Mouse (Mus musculus) heart, postnatal 4 days (tissue): ENCODE measurements around the gene Sox10. TPM values are rescaled to one million over a fixed set of nuclear protein-coding genes. Genes with fewer than 3 reads are reported as not detected.

Experiments
- DNase-seq: peaks from one replicate; pipeline ENCODE4 v3.0.0; 2021
- total RNA-seq, 2 experiments: library from RNA; stranded (reverse); gene quantifications; 2 replicates each; pipeline ENCODE4 v1.2.3; 2021

Sox10 gene
- total RNA-seq, 2 experiments from 2014 or later, result 0.55 to 0.90 TPM

DNA sequence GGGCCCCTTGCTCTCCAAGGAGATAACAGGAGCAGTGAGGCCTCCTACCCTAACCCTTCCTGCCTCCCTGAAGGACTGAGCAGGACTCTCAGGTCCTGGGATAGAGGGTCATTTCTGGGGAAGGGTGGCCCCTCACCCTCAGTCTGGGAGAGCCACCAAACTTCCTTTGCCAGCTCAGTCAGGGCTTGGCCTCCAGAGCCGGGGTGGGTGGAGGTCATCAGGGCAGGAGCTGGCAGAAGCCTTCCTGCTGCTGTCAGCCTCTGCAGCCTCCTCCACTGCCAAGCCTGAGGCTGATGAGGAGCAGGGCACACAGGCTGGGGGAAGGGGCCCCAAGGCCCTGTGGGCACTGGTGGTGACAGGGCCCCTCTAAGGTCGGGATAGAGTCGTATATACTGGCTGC, 9.5 kb downstream of the Sox10 start:
- no peak for DNase-seq

DNA sequence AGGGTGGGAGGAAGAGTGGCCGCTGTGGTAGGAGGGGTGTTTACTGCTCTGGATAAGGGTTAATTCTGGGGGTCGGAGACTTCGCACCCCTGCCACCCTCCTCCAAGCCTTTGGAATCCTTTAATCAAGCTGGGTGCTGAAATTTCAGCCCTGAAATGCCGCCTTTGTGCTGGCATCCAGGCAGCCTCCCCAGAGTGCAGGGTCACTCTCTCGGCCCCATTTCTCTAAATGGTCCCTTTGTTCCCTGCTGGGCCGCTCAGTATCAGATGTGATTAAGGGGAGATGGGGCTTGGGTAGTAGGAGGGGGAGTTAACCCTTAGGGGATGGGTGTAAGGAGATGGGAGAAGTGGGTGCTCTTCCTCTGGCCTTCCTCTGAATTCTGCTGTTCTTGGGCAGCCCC, 12.3 kb downstream of the Sox10 start:
- no peak for DNase-seq

DNA sequence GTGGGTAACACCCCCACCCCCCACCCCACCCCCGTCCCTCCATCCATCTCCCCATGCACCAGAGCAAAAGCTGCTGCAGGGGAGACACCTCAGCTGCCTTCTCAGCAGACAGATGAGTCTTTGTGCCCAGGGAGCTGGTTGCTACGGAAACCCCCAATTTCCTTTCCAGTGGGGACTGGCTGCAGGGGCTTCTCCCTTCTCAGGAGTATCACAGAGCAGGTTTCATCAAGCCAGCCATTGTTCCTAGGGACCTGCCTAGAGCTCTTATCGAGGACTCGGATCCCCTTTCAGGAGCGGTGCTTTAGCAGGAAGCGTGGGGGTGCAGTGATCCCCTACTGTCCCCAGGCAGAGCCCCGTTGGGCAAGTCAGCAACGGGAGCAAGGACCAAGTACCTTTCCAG, 13.2 kb downstream of the Sox10 start:
- DNase-seq, result no peak

DNA sequence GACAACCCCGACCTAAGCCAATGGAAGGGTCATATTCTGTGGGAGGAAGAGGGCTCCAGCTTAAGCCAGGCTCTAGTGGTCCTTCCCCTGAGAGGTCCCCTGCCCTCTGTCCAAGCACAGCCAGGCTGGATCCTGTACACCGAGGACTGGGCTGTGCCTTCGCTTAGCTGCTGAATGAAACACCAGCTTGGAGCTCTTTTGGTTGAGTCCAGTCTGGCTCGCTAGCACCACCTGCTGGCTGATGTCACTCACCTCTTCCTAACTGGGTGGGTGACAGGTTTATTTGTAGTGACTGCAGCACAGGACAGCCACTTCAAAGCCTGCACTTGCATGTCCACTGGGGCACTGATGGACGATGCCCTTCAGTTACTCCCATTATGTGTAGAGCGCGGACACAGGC, 16.5 kb downstream of the Sox10 start:
- DNase-seq, result peak; percentile 94

DNA sequence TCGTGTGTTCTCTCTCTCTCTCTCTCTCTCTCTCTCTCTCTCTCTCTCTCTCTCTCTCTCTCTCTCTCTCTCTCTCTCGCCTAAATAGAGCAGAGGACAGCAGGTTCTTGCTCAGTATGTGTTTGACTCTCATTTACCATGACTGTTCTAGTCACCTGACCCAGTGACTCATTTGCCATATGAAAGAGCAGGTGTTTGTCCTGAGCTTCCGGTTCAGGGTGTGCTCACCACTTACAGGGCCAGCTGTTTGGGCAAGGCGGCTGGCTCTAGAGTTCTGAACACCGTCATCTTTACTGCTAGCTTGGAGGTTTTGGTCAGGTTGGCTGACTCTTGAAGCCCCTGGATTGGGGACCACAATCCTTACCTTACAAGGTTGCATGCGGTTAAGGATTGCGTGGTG, 19.5 kb downstream of the Sox10 start:
- DNase-seq, result no peak

DNA sequence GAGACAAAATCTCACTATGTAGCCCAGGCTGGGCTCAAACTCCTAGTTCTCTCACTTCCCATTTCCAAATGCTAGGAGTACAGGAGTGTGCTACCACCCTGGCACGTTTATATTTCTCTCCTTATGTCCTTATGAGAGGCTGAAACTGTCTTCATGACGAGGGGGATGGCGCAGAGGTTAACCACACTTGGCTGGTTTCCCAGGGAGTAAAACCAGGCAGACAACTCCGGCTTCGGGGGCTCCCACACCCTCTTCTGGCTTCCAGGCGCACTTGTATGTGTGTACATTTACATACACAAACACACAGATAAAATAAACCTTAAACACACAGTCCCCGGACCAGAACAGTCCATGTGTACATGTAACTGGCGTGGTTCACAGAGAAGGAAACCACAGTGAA, 21.0 kb downstream of the Sox10 start:
- DNase-seq, result no peak

DNA sequence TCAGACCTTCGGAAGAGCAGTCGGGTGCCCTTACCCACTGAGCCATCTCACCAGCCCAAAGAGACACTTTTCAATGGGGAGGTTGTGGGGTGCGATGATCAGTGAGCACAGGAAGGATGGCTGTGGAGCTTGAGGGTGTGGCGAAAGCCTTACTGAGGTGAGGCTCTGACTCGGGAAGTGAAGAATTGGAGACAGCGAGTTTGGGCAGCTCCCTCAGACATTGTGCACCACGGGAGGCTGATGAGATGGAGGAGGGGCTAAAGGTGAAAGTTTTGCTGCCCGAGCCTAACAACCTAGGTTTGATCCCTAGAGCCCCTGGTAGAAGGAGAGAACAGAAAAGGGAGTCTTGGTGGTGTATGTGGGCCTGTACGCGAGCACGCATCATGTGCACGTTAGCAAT, 21.7 kb downstream of the Sox10 start:
- no peak for DNase-seq

DNA sequence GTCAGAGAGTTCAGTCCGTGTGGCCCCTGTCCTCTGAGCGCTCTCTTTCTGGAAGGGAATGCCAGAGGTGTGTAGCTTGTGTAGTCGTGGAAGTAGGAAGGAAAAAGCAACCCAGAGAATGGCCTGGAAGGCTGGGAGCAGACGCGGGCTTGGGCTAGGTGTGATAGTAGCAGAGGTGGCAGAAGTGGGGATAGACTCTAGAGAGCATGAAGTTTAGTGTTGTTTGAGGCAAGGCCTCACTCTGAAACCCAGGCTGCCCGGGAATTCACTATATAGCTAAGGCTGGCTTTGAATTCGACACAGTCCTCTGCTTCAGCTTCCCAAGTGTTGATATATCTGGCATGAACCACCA, 23.5 kb downstream of the Sox10 start:
- no peak for DNase-seq

DNA sequence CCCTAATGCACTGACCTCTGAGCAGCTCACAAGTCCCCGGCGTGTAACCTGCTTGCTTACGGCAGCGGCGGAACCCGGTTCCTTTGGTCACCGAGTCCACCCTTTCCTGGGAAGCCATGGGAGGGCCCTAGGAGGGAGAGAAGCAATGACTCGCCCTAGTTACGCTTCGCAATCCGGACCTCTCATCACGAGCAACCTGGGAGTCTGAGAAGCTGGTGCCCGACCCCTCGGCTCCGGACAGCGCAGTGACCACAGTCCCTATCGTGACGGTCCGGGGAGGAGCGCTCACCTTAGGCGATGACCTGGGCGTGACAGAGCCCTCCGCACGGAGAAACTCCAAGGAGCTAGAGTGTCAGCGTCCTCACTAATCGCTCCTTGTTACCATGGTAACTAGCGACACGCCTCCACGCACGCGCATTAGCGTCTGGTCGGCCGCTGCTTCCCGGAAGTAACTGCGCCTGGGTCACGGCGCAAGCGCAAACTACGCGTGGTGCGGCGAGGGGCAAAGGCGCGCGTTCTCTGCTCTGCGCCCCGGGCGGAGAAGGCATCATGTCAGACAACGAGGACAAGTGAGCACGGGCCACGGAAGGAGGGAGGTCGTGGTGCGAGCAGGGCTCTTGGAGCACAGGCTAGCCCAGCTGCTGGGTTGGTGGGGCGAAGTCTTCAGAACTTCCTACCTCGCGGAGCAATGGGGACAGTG, 24.0 kb downstream of the Sox10 start, which contains the start of the genes Polr2f and 1700088E04Rik:
Polr2f (plus strand) TSS at position 144 of the 700 bp plus-strand sequence.
1700088E04Rik (minus strand) TSS at position 388 of the 700 bp plus-strand sequence.
- peak; percentile 97 for DNase-seq

DNA sequence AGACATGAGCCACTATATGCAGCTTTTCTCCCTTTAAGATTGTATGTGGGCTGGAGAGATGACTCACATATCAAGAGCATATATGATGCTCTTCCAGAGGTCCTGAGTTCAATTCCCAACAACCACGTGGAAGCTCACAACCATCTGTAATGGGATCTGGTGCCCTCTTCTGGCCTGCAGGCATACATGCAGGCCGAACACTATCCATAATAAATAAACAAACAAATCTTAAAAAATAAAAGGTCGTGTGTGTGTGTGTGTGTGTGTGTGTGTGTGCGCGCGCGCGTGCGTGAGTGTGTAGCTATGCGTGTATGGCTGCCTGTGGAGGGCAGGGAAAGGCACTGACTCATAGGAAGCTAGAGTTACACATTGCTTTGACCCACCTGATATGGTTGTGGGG, 25.4 kb downstream of the Sox10 start:
- DNase-seq, result no peak

DNA sequence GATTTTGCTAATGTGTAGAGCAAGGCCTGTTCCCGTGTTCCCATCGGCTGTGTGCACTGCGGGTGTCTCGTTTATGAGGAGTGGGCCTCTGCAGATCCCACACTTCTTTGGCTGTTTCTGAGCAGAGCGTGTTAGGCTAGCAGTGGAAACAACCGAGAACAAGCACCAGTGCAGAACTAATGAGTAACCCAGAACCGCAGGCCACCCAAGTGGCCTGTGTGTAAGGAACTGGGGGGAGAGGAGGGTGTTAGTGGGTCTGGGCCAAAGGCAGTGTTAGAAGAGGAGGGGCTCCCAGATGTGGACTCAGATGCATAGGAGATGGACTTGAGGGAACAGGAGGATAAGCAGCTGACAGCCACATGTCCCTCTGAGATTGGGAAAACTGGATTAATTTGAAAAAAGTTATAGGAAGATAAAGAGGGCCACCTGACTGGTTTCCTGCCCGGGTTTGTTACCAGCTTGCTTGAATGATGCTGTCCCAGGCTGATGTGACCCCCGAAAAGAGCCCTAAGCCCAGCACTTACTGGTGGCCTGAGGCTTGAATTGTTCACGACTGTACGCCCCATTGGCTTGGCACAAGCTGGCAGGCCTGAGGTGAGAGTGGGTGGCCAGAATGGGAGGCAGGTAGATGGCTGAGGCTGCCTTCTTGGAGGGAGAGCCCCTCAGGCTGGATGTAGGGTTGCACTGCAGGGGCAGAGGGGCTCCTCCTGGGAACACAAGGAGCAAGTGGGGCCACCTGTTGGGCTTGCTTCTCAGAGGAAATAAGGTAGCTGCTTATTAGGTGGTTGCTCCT, 29.1 kb downstream of the Sox10 start:
- no peak for DNase-seq

DNA sequence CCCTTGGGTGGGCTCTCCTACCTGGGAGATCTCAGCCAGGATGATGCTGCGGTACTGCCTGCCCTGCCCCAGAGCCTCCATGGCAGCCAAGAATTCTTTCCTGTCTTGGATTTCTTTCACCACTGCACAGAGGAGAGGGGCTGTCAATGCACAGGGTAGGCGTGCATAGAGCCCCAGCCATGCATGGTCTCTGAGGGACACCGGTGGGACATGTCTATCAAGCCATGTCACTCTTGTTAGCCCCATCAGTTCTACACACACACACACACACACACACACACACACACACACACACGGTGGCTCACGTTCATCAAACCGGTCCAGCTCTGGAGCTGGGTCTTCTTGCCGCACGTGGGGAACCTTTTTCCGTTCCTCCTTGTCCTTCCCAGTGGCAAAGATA, 29.7 kb downstream of the Sox10 start:
- DNase-seq, result no peak

DNA sequence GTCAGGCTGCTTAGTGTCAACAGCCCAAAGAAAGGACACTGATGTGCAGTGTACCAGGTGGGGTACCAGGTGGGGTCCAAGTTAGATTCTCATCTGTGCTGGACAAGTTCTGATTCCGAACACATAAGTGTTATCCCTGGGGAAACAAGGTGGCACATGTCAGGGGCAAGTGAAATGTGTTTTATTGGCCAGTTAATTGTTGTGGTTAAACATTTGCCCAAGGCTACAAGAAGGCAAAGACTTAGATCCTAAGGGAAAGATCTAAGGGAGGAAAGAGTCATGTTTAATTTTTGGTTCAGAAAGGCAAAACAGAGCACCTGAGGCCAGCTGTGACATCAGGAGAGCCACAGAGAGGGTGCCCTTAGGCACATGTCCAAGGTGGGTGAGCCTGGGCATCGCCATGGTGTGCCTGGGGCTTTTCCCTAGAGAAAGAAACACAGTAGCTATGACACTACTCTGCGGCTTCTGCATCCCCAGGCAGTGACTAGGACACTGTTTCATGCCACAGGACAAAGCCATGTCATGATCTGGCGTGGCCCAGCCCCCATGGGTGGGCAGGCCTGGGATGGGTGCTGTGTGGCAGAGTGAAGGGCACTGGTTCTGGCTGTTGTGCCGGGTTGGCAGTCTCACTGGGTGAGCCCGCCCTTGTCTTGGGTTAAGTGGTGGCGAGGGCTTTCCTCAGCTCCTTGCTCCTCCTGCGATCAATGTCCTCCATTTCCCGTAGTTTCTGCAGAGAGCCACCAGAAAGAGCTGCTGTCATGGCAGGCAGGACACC, 30.4 kb downstream of the Sox10 start:
- no peak for DNase-seq

DNA sequence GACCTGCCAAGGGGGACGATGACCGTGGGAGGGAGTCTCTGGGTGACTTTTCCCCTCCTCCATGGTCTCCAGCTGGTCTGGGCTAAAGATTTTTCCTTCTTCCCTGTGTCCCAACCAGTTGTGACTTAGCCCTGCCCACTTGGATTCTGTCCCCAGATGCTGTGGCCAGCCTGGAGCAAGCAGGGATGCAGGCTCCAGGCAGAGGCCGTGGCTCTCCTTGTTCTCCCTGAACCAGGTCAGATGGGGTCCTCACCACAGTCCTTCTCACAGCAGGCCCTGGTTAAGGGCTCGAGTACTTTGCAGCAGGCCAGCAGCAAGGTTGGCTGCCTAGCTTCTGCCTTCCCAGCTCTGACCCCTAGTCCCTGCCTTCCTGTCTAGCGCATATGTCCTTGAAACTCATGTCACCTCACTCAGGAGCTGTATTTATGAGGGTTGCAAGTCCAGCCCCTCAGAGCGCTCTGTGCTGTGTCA, 31.8 kb downstream of the Sox10 start:
- DNase-seq, result peak; percentile 63

DNA sequence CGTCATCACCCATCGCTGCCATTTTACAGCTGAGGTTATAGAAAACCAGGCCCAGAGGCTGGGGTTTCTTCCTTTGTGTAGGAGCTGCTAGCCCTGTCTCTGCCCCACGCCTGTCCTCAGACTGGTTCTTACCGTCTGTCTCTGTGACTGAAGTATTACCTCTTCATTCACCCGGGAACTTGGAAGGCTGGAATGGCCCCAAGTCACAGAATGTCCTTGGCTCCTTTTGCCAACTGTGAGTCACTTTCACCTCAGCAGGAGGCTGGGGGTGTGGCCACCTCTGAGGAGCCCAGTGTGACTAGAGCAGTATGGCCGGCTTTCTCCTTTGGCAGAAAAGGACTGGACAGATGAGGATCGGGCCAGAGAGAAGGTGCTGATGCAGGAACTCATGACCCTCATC, 33.6 kb downstream of the Sox10 start:
- DNase-seq, result peak; percentile 78

DNA sequence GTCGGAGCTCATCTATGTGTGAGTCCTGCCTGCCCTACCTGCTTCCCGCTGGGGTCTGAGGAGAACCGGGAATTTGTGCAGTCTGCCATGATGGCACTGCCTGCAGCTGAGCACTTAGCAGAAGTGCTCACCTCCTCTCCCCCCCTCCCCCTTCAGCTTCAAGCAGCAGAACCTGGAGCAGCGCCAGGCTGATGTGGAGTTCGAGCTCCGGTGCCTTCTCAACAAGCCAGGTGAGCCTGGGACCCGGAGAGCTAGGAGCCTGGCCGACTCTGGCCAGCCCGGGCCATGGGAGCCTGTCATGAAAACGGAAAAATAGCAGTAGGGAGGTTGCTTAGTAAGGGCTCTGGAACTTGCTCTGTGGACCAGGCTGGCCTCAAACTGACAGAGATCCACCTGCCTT, 34.3 kb downstream of the Sox10 start:
- no peak for DNase-seq

DNA sequence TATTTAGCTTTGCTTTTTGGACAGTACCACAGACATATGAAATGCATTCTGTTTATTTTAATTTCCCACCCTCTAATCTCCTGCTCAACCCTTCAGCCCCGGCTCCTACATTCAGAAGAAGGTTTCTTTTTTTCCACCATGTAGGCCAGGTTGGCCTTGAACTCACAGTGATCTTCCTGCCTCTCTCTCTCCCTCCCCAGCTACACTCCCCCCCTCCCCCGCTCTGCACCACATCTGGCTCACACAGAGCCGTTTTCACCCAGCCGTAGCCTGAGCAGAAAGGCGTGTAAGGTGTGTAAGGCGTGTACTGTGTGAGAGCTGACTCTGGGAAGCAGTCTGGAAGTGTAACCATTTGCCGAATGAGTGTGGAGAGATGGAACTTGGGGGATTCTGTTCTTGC, 35.7 kb downstream of the Sox10 start:
- DNase-seq, result no peak

DNA sequence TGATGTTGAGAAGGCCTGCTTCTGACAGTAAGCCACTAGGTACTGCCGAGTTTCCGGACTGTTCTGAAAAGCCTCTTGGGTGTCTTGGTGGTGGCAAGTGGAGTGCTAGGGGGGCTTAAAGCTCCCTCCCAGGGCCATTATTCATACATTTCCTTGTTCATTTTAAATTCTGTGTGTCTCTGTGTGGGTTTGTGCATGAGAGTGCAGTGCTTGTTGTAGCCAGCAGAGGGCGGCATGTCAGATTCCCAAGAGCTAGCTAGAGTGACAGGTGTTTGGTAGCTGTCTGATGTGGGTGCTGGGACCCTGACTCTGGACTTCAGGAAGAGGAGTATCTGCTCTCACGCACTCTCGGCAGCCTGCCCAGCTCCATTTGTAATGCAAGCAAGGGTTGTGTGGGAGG, 36.8 kb downstream of the Sox10 start:
- no peak for DNase-seq

DNA sequence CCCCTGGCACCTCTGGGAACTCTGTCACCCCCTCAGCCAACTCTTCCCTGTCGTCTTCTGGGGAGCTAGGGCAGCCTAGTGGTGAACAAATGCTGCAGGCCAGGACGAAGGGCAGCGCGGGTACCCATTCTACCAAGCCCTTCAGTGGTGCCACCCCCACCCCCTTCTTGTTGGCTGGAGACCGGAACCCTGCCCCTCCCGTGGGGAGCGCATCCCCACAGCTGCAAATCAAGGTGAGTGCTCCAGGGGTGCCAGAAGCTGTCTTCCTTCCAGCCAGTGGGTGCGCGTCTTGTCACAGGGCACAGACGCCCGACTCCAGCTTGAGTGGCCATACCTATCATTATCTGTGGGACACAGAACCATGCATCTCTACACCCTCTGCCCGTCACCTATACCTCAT, 37.9 kb downstream of the Sox10 start:
- DNase-seq, result no peak

DNA sequence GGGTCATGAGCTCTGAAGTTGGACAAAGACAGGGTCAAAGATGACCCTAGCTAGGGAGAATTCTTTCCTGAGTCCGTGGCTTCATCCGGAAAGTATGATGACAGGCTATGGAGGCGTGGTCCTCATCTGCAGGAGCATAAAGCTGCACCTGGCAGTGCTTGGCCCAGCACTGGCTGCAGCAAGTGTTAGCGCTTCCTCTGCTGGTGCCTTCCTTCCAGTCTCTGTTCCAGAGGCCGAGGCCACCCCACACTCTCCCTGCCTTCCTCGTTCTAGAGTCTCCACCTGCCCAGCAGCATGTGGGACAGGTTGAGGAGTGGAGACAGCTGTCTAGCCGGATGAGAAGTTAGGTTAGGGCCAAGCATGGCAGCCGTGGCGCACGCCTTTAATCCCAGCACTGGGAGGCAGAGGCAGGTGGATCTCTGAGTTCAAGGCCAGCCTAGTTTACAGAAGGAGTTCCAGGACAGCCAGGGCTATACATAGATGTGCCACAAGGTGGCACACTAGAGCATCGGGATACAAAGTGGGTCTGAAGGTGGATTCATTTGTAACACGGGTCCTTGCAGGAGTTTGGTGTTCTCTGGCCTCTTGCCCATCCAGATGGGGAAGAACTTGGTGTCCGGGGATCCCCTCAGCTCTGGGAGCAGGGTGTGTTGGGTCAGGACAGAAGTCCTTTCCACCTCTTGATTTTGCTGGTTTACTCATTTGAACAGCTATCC, 38.7 kb downstream of the Sox10 start:
- peak; percentile 72 for DNase-seq

DNA sequence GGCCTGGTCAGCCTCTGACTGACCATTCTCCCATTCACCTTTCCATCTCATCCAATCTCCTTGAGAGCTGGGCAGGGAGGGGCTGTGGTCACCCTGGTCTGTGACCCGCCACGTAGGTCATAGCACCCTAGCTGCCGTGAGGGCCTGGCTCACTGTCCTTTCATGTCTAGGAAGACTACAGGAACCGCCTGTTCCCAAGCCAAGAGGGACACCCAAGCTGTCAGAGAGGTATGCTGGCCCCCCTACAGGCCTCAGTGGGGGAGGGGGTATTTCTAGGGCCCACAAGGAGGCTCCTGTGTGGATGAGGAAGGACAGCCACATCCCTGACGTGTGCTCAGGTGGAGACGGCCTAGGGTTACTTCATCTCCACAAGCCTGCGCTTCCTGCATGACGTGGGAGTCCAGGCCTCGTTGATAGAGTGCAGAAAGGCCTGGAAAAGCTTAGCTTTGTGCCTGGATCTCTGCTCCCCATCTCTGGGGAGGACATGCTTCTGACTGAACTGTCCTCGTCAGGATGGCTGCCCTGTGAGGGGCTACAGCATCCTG, 40.6 kb downstream of the Sox10 start:
- DNase-seq, result no peak

DNA sequence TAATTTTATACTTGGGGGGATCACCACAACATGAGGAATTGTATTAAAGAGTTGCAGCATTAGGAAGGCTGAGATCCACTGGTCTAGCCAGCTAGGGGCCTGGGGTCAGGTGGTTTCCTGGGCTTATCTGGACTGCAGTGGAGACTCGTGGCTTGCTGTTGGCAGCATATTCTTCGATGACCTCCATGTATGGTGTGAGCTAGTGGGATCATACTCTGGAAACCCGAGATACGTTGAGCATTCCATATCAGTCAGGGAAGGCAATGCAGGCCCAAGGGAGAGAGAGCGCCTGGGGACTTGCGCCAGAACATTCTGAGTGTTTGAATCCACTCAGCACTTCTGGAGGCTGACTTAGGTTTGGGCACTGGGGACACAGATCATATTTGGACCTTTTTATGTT, 41.3 kb downstream of the Sox10 start:
- peak; percentile 73 for DNase-seq
